Mouse (Mus musculus): Measurements from ENCODE around the gene Ucp3. TPM values are rescaled to one million over a fixed set of nuclear protein-coding genes. Genes with fewer than 3 reads are reported as not detected.

The Ucp3 gene
- 1 to 10 TPM; 1.9 to 2.8 TPM for total RNA-seq (2021)
- long read RNA-seq, partial matches to known transcripts = 0 of 2 reads
- long read RNA-seq, other reads (novel, unspliced or antisense) = 0 of 2 reads

DNA sequence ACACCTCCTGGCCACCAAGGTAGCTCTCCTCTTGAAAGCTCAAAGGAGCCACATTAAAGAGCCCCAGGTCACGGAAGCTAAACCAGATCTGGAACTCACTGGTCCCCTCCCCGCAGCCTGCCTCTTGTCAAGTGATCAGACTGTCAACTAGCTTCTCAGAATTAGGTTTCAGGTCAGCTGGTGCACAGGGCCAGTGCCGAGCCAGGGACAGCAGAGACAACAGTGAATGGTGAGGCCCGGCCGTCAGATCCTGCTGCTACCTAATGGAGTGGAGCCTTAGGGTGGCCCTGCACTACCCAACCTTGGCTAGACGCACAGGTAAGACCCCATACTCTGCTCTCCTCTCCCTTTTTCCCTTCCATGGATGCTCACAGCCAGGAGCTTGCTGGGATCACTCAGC lies at the start of gene Ucp3:
Ucp3 (plus strand) TSS at position 214 of the 400 bp plus-strand sequence.
- no peak for DNase-seq (ENCODE audit: low spot score in 2 of 2)

DNA sequence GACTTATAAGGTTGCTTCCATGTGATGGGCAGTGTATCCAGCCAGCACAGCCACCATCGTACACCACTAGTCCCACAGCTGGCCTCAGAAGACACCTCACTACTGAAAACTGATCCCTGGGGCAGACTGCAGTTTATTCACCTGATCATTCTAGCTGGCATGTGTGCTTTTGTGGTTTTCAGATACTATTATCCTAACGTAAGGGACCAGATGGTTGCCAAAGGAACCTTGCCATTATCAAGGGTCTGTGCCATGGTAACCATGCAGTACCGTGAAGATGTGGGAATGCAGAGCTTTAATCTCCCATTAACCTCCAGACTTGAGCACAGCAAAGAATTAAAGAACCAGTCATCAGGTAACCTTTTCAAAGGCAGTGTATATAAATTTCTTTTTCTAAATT lies 47.0 kb upstream of the Ucp3 start:
- DNase-seq (ENCODE audit: low spot score in 2 of 2) = no peak

DNA sequence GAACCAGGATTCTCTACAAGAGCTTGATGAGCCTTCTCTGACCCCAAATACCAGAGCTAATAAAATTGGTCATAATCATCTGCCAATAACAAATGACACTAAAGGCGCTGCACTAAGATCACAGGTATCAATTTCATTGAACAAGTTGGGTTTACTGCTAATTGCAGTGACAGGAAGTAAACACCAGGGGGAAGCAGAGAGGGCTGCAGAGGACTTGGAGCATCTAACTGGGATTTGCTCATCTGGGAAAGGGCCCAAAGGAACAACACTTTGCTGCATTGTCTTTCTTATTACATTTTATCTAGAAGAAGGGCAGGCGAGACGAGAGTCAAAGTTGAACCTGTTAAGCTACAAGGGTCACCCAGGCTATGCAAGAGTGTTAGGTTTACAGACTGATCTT lies 43.7 kb upstream of the Ucp3 start:
- peak; percentile 42 to 76 for DNase-seq (ENCODE audit: low spot score in 2 of 2)

DNA sequence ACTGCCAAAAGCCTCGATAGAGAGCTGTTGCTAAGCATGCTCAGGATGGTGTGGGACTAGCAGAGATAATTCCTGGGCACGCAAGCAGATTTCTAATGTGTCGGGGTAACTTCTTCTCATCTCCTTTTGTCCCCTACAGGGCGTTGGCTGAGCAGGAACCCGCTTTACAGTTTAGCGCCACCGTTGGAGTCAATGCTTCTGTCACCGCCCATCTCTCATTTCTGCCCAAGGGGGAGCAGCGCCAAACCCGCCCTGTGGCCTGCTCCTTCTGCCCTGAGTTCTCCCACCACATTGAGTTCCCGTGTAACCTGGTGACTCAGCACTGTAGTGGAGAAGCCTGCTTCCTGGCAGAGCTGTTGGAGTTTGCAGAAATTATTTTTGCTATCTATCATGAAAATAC lies 42.9 kb upstream of the Ucp3 start:
- peak in 1 of 2 experiments; percentile 8 for DNase-seq (ENCODE audit: low spot score in 2 of 2)

DNA sequence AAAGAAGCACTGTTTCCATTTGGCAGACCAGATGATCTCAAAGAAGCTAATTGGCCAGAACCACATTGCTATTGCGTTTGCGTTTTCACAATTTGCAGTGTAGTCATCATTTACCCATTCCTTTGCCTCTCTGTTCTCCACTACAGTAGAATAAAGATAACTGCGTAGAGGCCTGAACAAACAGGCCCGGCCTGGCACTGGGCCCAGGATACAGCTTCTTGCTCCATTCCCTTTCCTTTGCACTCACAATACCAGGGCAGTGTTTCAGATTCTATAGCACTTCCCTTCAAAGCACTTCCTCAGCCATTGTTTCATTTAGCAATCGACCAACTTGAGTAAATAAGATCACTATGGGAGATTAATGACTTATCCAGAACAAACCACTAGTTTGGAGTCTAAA lies 41.7 kb upstream of the Ucp3 start:
- DNase-seq (ENCODE audit: low spot score in 2 of 2) = peak in 1 of 2 experiments; percentile 21

DNA sequence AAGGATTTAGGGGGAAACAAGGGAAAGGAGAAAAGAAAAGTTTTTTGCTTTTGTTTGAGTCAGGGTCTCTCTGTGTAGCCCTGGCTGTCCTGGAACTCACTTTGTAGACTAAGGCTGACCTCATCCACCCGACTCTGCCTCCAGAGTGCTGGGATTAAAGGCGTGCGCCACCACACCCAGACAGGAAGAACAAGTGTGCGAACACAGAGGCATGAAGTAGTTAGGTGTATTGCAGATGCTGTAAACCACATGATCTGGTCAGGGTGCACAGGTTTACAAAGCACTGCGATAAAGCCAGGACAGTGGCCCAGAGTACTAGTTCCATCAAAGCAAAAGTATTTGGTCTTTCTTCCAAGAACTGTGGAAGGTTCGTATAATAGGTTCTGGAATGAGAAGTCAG lies 39.5 kb upstream of the Ucp3 start:
- no peak for DNase-seq (ENCODE audit: low spot score in 2 of 2)

DNA sequence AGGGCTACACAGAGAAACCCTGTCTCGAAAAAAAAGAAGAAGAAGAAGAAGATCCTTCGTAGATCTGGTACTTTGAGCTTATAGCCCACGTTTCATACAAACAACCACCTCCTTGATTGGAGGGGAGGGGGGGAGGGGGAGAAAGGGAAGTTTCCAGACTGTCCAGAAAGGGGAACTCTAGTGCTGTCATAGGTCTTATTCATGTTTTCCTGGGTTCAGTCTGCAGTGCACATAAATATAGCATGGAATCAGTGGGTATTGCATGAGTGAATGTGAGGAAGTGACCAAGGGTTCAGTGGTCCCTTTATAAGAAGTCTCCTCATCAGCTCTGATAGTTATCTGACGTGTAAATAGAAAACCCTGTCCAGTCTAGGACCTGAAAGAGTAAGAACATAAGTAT lies 29.1 kb upstream of the Ucp3 start:
- DNase-seq (ENCODE audit: low spot score in 2 of 2) = no peak

DNA sequence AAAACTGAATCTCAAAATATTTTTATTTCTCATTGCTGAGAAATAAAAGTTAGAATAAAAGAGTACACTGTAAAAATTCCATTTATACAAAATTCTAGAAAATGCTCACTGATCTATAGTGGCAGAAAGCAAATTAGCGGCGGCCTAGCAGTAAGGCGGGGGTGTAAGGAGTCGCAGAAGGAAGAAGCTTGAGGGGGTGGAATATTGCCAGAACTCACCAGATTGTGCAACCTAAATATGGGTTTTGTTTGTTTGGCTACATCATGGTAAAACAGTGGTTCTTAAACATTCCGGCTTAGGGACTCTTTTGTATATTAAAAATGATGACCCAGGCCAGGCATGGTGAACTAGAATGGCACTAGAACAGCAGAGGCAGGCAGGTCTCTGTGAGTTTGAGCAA lies 26.5 kb upstream of the Ucp3 start:
- no peak for DNase-seq (ENCODE audit: low spot score in 2 of 2)

DNA sequence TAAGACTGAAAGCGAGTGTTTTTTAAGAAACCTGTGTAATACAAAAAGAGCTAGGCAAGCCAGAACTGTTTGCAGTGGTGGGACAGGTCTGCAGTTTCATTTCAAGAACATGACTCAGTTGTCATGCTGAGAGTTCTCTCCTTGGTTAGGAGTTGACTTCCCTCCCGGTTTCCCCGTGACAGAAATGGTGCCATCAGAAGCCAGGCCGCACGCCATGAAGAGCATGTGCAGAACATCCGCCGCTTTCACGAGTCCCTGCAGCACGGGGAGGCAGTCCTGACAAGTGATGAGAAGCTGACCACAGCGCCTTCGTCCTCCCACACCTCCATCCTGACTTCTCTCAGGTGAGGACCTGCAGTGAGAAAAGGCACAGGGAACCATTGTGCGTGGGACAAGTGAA lies 24.3 kb upstream of the Ucp3 start:
- DNase-seq (ENCODE audit: low spot score in 2 of 2) = no peak

DNA sequence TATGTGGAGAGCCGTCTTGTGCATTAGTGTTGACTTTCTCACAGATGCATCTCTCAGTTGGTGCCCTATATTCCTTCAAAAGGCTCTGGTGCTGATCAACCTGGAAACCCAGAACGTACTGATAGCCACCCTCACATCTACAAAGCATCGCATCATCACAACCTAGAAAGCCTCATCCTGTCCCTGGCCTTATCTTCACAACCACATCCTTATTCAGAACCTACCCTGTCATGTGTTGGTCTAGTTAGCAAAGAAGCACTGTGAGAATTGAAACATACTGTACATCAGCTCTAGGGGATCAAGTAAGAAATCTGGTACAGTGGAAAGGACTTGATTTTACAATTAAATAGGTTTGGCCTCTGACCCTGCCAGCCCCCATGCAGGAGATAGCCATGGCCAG lies 23.8 kb upstream of the Ucp3 start:
- DNase-seq (ENCODE audit: low spot score in 2 of 2) = no peak

DNA sequence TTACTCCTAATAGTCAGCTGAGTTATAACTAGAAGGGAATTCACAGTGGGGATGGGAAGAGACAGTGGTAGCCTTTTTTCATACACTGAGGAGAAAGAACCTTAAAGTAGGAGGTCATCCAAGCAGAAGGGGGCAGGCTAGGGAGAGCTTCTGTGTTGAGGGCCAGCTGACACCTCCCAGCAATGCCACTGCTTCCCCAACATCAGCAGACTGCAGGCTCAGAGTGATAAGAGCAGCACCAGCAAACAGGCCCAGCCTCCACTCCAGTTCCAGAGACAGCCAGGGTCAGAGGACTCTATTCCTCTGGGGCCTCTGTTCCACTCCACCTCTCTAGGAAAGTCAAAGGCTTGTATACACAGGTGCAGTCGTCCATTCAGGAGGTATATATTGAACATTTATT lies 14.6 kb upstream of the Ucp3 start:
- DNase-seq (ENCODE audit: low spot score in 2 of 2) = no peak

DNA sequence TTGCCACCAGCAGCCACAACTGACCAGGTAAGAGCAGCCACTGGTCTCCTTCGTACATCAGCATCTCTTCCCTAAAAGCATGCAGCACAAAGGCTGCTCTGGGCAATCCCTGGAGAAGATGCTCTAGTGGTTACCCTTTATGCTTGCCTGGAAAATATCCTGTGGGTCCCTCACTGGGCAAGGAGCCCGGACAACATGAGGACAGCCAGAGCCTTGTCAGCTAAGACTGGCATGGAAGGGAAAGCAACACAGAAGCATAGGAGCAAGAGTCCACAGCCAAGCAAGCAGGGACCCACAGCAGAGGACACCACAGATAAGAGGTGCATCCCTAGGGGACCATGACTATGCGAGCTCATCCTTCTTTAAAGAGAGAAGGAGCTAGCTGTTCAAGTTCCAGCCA lies 12.9 kb upstream of the Ucp3 start:
- no peak for DNase-seq (ENCODE audit: low spot score in 2 of 2)

DNA sequence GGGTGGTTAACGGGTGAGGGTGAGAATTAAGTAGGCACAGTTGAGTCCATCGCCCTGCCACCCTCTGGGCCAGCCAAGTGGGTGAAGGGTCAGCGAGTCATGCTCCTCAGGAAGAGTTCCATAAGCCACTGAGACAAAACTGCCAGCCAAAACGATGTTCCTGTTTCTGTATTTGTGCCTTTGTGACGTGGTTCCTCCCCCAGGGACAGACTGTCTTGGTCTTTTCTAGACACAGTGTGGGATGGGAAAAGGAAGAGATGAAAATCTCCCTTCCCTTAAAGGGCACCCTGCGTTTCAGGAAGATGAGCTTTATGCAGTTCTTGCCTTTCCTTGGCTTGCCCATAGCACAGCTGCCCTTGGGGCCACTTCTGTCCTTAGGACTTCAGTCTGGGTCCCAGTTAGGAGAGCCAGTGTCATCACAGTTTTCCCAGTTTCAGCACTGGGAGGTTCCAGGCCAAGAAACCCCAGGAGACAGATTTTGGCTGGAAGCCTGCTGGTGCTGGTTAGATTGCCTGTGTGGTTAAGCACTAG lies 11.1 kb upstream of the Ucp3 start:
- peak; percentile 38 to 65 for DNase-seq (ENCODE audit: low spot score in 2 of 2)

DNA sequence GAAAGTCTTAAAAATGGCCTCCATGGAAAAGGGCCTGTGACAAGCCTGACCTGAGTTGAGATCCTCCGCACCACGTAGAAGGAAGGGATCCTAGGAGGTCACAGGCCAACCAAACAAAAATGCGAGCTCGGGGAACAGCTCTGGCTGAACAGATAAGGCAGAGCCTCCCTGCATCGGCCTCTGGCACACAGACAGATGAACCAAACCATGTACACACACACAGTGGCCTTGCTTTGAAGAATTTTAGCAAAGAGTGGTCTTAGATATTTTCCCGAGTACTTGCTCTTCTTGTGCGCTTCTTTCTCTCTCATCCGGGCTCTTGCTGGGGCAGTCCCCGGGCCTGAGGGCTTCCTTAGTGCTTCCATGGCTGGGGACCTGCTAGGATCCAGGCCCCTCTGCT lies 9.6 kb upstream of the Ucp3 start:
- DNase-seq (ENCODE audit: low spot score in 2 of 2) = no peak

DNA sequence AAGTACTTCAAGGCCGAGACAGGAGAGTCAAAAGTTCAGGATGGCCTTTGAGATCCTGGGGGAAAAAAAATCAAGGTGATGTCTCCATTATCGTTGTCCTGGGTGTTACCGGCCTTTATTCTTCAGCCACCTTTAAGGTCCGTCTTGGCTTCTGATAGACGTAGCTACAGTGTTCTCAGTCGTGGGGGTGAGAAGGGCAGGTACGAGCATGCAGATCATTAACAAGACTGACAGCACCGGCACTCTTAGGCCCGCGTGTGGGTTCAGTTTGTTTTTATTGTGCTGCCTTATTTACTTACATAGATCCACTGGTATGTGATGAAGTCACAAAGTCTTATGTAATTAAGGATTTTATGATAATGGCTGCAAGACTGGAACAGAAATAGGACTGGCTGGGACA lies 9.0 kb upstream of the Ucp3 start:
- DNase-seq (ENCODE audit: low spot score in 2 of 2) = no peak

DNA sequence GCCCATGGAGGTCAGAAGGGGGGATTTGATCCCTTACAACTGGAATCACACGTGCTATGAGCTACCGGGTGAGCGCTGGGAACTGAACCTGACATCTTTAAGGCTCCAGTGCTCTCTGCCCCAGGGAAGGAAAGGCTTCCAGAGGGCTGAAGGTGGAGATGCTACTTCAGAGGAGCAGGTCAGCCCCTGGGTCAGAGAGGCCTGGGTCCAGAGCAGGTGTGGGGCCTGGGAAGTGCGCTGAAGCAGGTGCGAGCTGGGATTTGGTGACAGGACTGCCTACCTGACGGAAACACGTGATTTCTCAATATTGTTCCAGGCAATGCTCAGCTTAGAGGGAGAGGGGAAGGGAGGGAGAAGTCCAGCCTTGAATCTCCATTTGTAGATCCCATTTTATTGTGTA lies 8.5 kb upstream of the Ucp3 start:
- no peak for DNase-seq (ENCODE audit: low spot score in 2 of 2)

DNA sequence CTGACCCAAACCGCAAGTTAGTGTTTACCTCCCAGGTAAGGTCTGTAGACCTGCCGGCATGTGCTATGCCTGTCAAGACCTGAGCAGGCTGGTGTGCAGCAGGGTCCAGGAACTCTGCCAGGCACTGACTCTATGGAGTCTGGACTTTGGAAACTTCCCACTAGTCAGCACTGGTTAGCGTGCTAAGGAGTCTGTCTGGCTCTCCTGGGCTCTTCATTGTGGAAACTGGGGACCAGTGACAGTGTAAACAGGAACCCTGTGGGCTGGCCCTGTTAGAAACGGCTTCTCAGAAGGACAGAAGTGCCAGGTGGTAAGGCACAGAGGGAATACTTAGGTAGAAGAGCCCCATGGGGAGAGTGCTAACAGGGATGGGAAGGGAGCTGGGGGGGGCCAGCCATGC lies 7.5 kb upstream of the Ucp3 start:
- DNase-seq (ENCODE audit: low spot score in 2 of 2) = no peak

DNA sequence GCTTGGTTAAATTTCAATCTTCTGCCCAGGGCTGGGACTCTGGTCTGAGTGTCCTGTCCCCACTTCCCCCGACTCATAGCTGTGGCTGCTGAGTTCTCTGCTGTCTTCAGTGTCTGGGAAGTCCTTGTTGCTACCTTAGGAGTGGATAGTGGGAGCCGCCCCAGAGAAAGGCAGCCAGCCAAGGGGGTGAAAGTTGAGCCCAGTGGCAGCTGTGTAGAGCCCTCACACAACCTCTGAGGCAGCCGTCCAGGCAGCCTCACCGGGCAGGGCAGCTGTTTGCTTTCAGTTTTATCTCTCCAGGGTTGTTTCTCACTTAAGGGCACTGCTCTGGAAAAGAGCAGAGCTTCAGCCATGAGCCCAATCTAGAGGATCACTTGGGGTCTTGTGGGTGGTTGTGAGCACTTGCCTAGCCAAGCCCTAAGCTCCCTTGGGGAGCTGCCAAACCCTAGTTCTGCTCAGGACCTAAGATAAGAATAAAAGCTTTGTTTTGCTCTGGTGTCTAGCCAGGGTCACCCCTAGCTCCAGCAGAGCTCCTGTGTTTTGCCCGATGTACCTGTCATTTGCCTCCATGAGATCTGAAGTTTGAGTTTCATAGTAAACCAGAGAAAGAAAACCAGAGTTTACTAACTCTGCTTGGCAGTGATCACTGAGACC lies 7.0 kb upstream of the Ucp3 start:
- no peak for DNase-seq (ENCODE audit: low spot score in 2 of 2)

DNA sequence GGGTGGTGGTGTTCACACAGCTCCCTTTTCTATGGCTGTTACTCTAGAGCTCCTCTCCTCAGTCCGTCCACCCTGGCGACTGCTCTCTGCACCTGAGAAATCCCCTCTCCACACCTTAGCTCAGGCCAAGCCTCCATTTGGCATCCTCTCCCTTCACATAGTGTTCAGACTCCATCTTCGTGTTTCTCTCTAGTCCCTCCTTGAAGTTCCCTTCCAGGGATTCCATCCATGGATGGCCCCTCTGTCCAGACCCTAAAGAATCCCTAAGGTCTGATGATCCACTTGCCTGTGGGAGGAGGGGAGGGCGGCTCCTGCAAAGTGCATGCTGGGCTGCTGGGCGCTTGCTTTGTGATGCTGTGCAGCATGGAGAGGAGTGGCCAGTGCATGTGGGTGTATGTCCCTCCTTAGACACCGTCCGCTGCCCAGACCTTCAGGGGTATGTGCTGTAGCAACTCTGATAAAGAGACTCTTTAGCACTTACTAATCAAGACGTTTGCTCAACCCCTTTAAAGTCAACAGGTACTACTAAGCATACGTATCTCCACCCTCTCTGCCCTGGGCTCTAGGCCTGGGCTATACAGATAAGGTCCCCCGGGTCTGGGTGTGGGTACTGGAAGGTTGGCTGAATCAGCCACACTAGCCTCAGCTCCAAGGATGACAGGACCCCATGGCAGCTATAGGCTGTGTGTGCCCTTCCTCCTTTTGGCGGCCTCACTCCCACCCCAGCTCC lies 5.8 kb upstream of the Ucp3 start:
- DNase-seq (ENCODE audit: low spot score in 2 of 2) = no peak

DNA sequence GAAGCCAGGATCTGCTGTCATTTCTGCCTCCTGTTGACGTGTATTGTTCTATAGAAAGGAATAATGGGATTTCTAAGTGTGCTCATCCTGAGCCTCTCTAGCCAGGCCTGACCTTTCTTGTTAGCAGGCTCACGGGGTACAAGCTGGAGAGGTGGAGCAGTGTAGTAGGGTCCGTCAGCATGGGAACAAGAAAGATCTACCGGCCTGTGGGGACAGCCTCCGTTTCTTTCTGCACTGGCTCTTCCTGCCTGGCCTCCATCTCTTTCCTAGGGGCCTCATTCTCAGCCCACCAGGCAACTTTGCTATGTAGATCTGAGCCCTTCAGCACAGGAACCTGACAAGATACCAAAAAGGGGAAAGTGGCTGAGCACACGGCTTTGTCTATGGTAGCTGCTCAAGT lies 4.0 kb upstream of the Ucp3 start:
- DNase-seq (ENCODE audit: low spot score in 2 of 2) = no peak

DNA sequence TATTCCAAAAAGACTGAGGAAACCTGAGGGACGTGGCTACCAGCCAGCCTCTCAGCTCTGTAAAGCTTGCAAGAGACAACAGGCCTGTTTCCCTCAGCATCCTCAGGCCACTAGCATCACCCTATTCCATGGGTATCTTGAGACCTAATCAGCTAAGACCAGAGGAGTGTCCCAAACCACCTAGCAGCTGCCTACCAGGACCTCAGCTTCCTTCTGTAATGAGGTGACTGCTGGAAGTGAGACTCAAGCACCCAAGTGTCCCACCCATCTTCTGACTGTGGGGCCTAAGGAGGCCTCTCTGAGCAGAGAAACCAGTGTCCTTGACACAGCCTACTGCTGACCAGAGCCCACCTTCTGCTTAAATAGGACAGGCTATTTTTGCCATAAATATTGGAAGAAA lies 3.3 kb upstream of the Ucp3 start:
- DNase-seq (ENCODE audit: low spot score in 2 of 2) = no peak

DNA sequence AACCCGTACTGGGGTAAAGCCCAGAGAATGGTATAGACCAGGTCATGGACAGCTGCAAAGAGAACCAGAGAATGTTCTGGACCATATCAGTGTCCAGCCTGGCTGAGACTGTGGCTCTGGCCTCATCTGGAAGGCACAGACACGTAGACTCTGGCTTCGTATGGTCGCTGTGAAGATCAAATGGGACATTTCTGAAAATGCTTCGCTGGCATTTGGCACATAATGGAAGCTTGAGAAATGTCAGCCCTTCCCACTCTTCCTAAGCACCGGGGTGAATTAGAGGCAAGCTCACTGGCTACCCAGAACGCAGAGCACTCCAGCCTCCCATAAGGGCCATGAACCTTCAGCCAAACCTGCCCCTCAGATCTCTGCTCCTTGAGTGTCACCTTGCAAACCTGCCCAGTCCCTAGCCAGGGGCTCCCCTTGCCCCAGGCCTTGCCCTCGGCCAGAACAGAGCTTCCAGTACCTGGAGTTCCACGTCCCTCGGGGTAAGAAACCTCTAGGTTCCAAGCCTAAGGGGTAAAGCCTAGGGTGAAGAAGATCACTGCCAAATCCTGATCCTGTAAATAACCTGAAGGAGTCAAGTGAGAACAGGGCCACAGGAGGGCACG lies 1.9 kb upstream of the Ucp3 start:
- no peak for DNase-seq (ENCODE audit: low spot score in 2 of 2)

Data from layer of hippocampus, adult 18-20 months (tissue).